Mouse (Mus musculus) liver, embryonic 14.5 days (tissue): ENCODE measurements around the gene Fgfr2.

Source experiments
- CTCF ChIP-seq: IDR thresholded peaks from 2 replicates; pipeline ENCODE4 v1.5.1; 2016; ENCODE audit warnings: antibody characterized with exemption, low read depth, control low read depth
- EP300 ChIP-seq: IDR thresholded peaks from 2 replicates; pipeline ENCODE4 v1.6.1; 2016; ENCODE audit warnings: antibody characterized with exemption, low read depth

GRCm38 (mm10) chr7:132343146-132343545, 780.0 kb downstream of the Fgfr2 start:
- TF ChIP-seq CTCF (no peak), EP300 (no peak)
